Mouse (Mus musculus) cortical plate, adult 2 months (tissue): ENCODE data around the gene Bcorl1.

Experiments used
- CTCF ChIP-seq: fragments of 200-500 bp; IDR thresholded peaks from 2 replicates; pipeline ENCODE4 v1.5.1; 2011; ENCODE audit warnings: mild to moderate bottlenecking, control low read depth, low read length; ENCODE audit not compliant: insufficient read depth; ENCODE audit errors: extremely low read depth
- POLR2A ChIP-seq: fragments of 200-500 bp; IDR thresholded peaks from 2 replicates; pipeline ENCODE4 v1.6.1; 2011; ENCODE audit warnings: mild to moderate bottlenecking, low read length, control low read depth; ENCODE audit not compliant: insufficient read depth; ENCODE audit errors: extremely low read depth

DNA sequence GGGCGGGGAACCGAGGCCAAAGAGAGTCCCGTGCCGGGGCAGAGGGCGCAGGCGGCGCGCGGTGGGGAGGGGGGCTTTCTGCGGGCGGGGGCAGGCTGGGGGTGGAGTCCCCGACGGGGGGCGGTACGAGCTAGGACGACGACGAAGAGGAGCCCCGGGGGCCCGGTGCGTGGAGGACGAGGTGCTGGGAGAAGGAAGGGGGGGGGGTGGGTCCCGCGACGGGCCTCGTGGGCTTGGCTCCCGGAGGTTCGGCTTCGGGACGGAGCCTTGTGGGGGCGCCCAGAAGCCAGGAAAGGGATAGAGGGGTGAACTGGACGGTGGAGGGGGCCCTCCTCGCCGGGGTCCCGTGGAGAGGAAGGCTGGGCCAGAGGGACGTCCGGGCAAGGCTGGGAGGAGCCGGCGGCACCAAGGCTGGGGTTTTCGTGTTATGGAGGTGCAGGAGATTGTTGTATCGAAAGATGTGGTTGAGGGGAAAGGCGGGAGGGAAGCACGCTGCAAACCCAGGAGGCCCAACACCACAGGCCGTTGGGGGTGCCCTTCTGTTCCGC lies 4.3 kb downstream of the Bcorl1 start:
- no peak for TF ChIP-seq POLR2A
- no peak for TF ChIP-seq CTCF
